Mouse (Mus musculus): ENCODE data around the gene Slc12a9.

GRCm38 (mm10) chr5:137304165-137304564 is 29.2 kb downstream of the Slc12a9 start:
- TF ChIP-seq CTCF (IDR thresholded peaks at IDR 0.05; ENCODE audit: extremely low read depth, insufficient read length, insufficient replicate concordance, low read depth, low read length) (no peak), POLR2A (IDR thresholded peaks at IDR 0.05; ENCODE audit: low read depth, low read length) (no peak)
